8 mouse cellular contexts compared by ENCODE assay signal in genomic region chr11:70518923-70519322, GRCm38 (mm10). TPM values are rescaled to one million over a fixed set of nuclear protein-coding genes. Genes with fewer than 3 reads are reported as not detected.
DNase-seq lines count a peak whose midpoint lies in the region; ATAC-seq and TF ChIP-seq lines count a peak whose summit lies in the region.
"Had no signal": no experiment of that assay in that cellular context is flagged by ENCODE, and none has a peak within 500 bp of the region (broad histone marks: within the 10 kb centered on the region; RNA-seq: fewer than 3 reads in every experiment).

TSS of gene Gltpd2 (plus strand) at chr11:70519196.

- no peak for DNase-seq in lung, postnatal 0 days (ENCODE audit: low spot score)
- DNase-seq in lung, postnatal 10 days: no peak
- DNase-seq in stomach, postnatal 0 days (ENCODE audit: low spot score): no peak
- DNase-seq in thymus, adult 18-20 months: no peak
- DNase-seq: layer of hippocampus, adult 9-11 months had no signal

- H3K36me3 ChIP-seq in lung, postnatal 0 days (ENCODE audit: insufficient read depth, low read length): no peaks in the 10 kb centered on the region
- no peaks in the 10 kb centered on the region for H3K36me3 ChIP-seq in heart, embryonic 16.5 days (ENCODE audit: control insufficient read depth, insufficient read depth)
- no peaks in the 10 kb centered on the region for H3K36me3 ChIP-seq in liver, embryonic 12.5 days
- no peaks in the 10 kb centered on the region for H3K36me3 ChIP-seq in stomach, postnatal 0 days (ENCODE audit: control insufficient read depth, insufficient read depth, low read length)

- ATAC-seq in lung, postnatal 0 days: no peak
- ATAC-seq in heart, embryonic 16.5 days (replicated peaks; ENCODE audit: extremely low read depth, insufficient read depth, low FRiP score): no peak
- 0 out of 2 replicates have a peak, but pooled peaks have one; percentile 28 for ATAC-seq in liver, embryonic 12.5 days
- no peak for ATAC-seq in stomach, postnatal 0 days (ENCODE audit: low FRiP score, low TSS enrichment)
- ATAC-seq in megakaryocyte-erythroid progenitor cell, adult 5-6 weeks (replicated peaks; ENCODE audit: low FRiP score, low TSS enrichment, poor library complexity, severe bottlenecking): no peak

- H3K4me3 ChIP-seq in lung, postnatal 0 days (ENCODE audit: low read depth, low read length): peak within 1 kb of the TSS; percentile 34
- H3K4me3 ChIP-seq in heart, embryonic 16.5 days (ENCODE audit: low read length): peak within 1 kb of the TSS; percentile 42
- peak within 1 kb of the TSS; percentile 41 for H3K4me3 ChIP-seq in liver, embryonic 12.5 days
- H3K4me3 ChIP-seq in stomach, postnatal 0 days (ENCODE audit: low read depth, low read length): peak within 1 kb of the TSS; percentile 37

- H3K4me2 ChIP-seq in lung, postnatal 0 days (replicated peaks; ENCODE audit: low read depth, low read length): peak within 1 kb of the TSS; percentile 57
- H3K4me2 ChIP-seq in heart, embryonic 16.5 days (ENCODE audit: low read depth, low read length): peak within 1 kb of the TSS; percentile 70
- peak within 1 kb of the TSS; percentile 56 for H3K4me2 ChIP-seq in liver, embryonic 12.5 days
- H3K4me2 ChIP-seq in stomach, postnatal 0 days (replicated peaks; ENCODE audit: low read depth): peak within 1 kb of the TSS; percentile 57

- H3K27me3 ChIP-seq in lung, postnatal 0 days (replicated peaks; ENCODE audit: insufficient read depth, low read length): no peaks in the 10 kb centered on the region
- H3K27me3 ChIP-seq in heart, embryonic 16.5 days (ENCODE audit: control insufficient read depth, insufficient read depth, low read length): no peaks in the 10 kb centered on the region
- H3K27me3 ChIP-seq in liver, embryonic 12.5 days (replicated peaks): peaks cover 28% of the 10 kb centered on the region
- no peaks in the 10 kb centered on the region for H3K27me3 ChIP-seq in stomach, postnatal 0 days (ENCODE audit: control insufficient read depth, insufficient read depth, low read length)

- peaks cover 4% of the 10 kb centered on the region; the same call in 1 of the 2 replicates for H3K4me1 ChIP-seq in lung, postnatal 0 days (ENCODE audit: insufficient read depth, low read depth, low read length)
- H3K4me1 ChIP-seq in heart, embryonic 16.5 days (ENCODE audit: control insufficient read depth, insufficient read depth, low read length): peaks cover 4% of the 10 kb centered on the region; the same call in 1 of the 2 replicates
- peaks cover 32% of the 10 kb centered on the region for H3K4me1 ChIP-seq in liver, embryonic 12.5 days
- no peaks in the 10 kb centered on the region for H3K4me1 ChIP-seq in stomach, postnatal 0 days (replicated peaks; ENCODE audit: control insufficient read depth, insufficient read depth)

- H3K27ac ChIP-seq in lung, postnatal 0 days (ENCODE audit: low read length): peak within 1 kb of the TSS; percentile 78
- H3K27ac ChIP-seq in heart, embryonic 16.5 days (ENCODE audit: low read length): peak within 1 kb of the TSS; percentile 61
- peak within 1 kb of the TSS; percentile 69 for H3K27ac ChIP-seq in liver, embryonic 12.5 days
- peak within 1 kb of the TSS; percentile 85 for H3K27ac ChIP-seq in stomach, postnatal 0 days (replicated peaks)

- H3K9ac ChIP-seq in lung, postnatal 0 days (replicated peaks; ENCODE audit: low read depth): peak within 1 kb of the TSS; percentile 56
- peak within 1 kb of the TSS; percentile 68 for H3K9ac ChIP-seq in heart, embryonic 16.5 days (ENCODE audit: low read length)
- peak within 1 kb of the TSS; percentile 36 for H3K9ac ChIP-seq in liver, embryonic 12.5 days
- H3K9ac ChIP-seq in stomach, postnatal 0 days (ENCODE audit: low read length): peak within 1 kb of the TSS; percentile 70

- H3K9me3 ChIP-seq in lung, postnatal 0 days (ENCODE audit: low read length): no peaks in the 10 kb centered on the region
- no peaks in the 10 kb centered on the region for H3K9me3 ChIP-seq in heart, embryonic 16.5 days (replicated peaks; ENCODE audit: control insufficient read depth, low read length)
- H3K9me3 ChIP-seq in liver, embryonic 12.5 days (replicated peaks): no peaks in the 10 kb centered on the region
- H3K9me3 ChIP-seq in stomach, postnatal 0 days (ENCODE audit: control insufficient read depth, low read length): no peaks in the 10 kb centered on the region

- TF ChIP-seq EP300 in lung, postnatal 0 days (IDR thresholded peaks at IDR 0.05): no peak
- no peak for TF ChIP-seq EP300 in stomach, postnatal 0 days (optimal IDR thresholded peaks at IDR 0.05)

- no peak for TF ChIP-seq CTCF in lung, postnatal 0 days (IDR thresholded peaks at IDR 0.05)
- TF ChIP-seq CTCF in stomach, postnatal 0 days (IDR thresholded peaks at IDR 0.05; ENCODE audit: low read depth): no peak

- WGBS in lung, postnatal 0 days: 78% methylated on average over 10 of the region's 10 CpGs
- WGBS in heart, embryonic 16.5 days: 88% methylated on average over 10 of the region's 10 CpGs
- WGBS in liver, embryonic 12.5 days (ENCODE audit: insufficient replicate concordance): 61% methylated on average over 10 of the region's 10 CpGs
- WGBS in stomach, postnatal 0 days: 80% methylated on average over 10 of the region's 10 CpGs

RNA-seq across cellular contexts. Expression of gene Gltpd2, which starts in this region (rescaled TPM):
- polyA plus RNA-seq in lung, postnatal 0 days (2015; fragmentation: Nextera tagmentation; extraction: Ambion mirVana): 0.64 and 0.86 TPM in 2 replicates
- polyA plus RNA-seq in heart, embryonic 16.5 days (2015; fragmentation: Nextera tagmentation; extraction: Ambion mirVana): 0.16 and 0.37 TPM in 2 replicates
- polyA plus RNA-seq in liver, embryonic 12.5 days (2016; fragmentation: Nextera tagmentation; extraction: Ambion mirVana): 15.3 and 17.5 TPM in 2 replicates
- polyA plus RNA-seq in stomach, postnatal 0 days (2015; fragmentation: Nextera tagmentation; extraction: Ambion mirVana): 0.32 and 0.40 TPM in 2 replicates
- not detected in 2 replicates for total RNA-seq in megakaryocyte-erythroid progenitor cell, adult 5-6 weeks (2014; fragmentation: Nextera tagmentation)
- total RNA-seq in megakaryocyte-erythroid progenitor cell, adult 5-6 weeks (2017): not detected in 2 replicates
